Mouse (Mus musculus) cortical plate, adult 2 months (tissue): Measurements from ENCODE around the gene Lman1l.

ENCODE experiments used
- CTCF ChIP-seq: fragments of 200-500 bp; IDR thresholded peaks from 2 replicates; pipeline ENCODE4 v1.5.1; 2011; ENCODE audit warnings: mild to moderate bottlenecking, control low read depth, low read length; ENCODE audit not compliant: insufficient read depth; ENCODE audit errors: extremely low read depth
- POLR2A ChIP-seq: fragments of 200-500 bp; IDR thresholded peaks from 2 replicates; pipeline ENCODE4 v1.6.1; 2011; ENCODE audit warnings: mild to moderate bottlenecking, low read length, control low read depth; ENCODE audit not compliant: insufficient read depth; ENCODE audit errors: extremely low read depth

GRCm38 (mm10) chr9:57617556-57618169, 2.9 kb downstream of the Lman1l start:
- TF ChIP-seq CTCF, result no peak
- TF ChIP-seq POLR2A, result no peak
